Mouse (Mus musculus) spleen, adult 2 months (tissue): ENCODE results near the gene Slc22a20. TPM values are rescaled to one million over a fixed set of nuclear protein-coding genes. Genes with fewer than 3 reads are reported as not detected.

ENCODE experiments used
- DNase-seq, 2 experiments: peaks; one replicate each; pipeline versions ENCODE4 v3.0.0 to v3.0.0-alpha.2; 2012 to 2021; ENCODE audit warnings: low spot score in 2 of 2, low read depth in 1 of 2
- H3K27ac ChIP-seq: fragments of 200-500 bp; 2 replicates; pipeline ENCODE4 v1.5.1; 2012; ENCODE audit warnings: low read length, inconsistent platforms; ENCODE audit not compliant: insufficient read depth
- H3K27me3 ChIP-seq: fragments of 200-500 bp; 2 replicates; pipeline ENCODE4 v1.6.1; 2012; ENCODE audit warnings: mild to moderate bottlenecking, moderate library complexity, low read length, inconsistent platforms; ENCODE audit not compliant: control insufficient read depth, insufficient read depth
- H3K36me3 ChIP-seq: fragments of 200-500 bp; 2 replicates; pipeline ENCODE4 v1.6.1; 2012; ENCODE audit warnings: mild to moderate bottlenecking, low read length, inconsistent platforms; ENCODE audit not compliant: control insufficient read depth, insufficient read depth
- H3K4me1 ChIP-seq: fragments of 200-500 bp; 2 replicates; pipeline ENCODE4 v1.6.1; 2011; ENCODE audit warnings: inconsistent platforms; ENCODE audit not compliant: control insufficient read depth, insufficient read depth, insufficient read length
- H3K4me3 ChIP-seq: fragments of 200-500 bp; 2 replicates; pipeline ENCODE4 v1.5.1; 2011; ENCODE audit warnings: mild to moderate bottlenecking, inconsistent platforms; ENCODE audit not compliant: insufficient read depth, insufficient read length; ENCODE audit errors: extremely low read depth
- CTCF ChIP-seq: fragments of 200-500 bp; IDR thresholded peaks from 2 replicates; pipeline ENCODE4 v1.5.1; 2011; ENCODE audit warnings: mild to moderate bottlenecking, inconsistent platforms; ENCODE audit not compliant: insufficient read depth, insufficient read length, insufficient replicate concordance; ENCODE audit errors: extremely low read depth
- POLR2A ChIP-seq: fragments of 200-500 bp; IDR thresholded peaks from 2 replicates; pipeline ENCODE4 v1.6.1; 2011; ENCODE audit warnings: low read depth, low read length, inconsistent platforms
- WGBS: fragments of 180-500 bp; shearing (Covaris S2); methylation state at CpG from one replicate; pipeline ENCODE4 v1.1.7; 2018; 5-methylcytosine and 5-hydroxymethylcytosine counted together
- polyA plus RNA-seq: library from polyadenylated mRNA; depleted of rRNA; stranded (reverse); fragments of >200 nt; gene quantifications from 2 replicates; pipeline ENCODE4 v1.2.3, GENCODE M21; 2012

Gene Slc22a20
- polyA plus RNA-seq, 1 experiment = not detected

DNA sequence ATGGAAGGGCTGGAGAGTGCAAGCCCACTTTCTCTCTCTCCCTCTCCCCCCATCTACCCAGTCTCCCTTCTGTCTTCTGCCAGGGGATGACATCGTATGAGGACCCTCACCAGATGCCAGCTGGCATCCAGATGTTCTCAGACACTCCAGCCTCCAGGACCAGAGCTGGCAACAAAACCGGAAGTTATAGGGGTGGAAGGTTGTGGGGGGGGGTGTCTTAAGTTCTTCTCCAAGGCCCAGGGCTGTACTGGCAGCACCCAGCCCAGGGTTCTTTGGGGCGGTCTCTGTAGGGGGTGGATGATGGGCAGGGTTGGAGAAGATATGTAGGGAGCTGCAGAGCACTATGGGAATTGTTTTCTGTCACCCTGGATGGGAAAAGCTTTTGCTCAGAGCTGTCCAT lies 57.4 kb downstream of the Slc22a20 start:
- no peak for DNase-seq
- 71% methylated on average over 3 of the region's 3 CpGs for WGBS
- TF ChIP-seq POLR2A (no peak), CTCF (no peak)
- Histone ChIP-seq H3K36me3 (no peaks in the 10 kb centered on the region), H3K27ac (no peak overlapping the region), H3K27me3 (no peaks in the 10 kb centered on the region), H3K4me3 (no peak overlapping the region), H3K4me1 (peaks cover 3% of the 10 kb centered on the region; the same call in 1 of the 2 replicates)

DNA sequence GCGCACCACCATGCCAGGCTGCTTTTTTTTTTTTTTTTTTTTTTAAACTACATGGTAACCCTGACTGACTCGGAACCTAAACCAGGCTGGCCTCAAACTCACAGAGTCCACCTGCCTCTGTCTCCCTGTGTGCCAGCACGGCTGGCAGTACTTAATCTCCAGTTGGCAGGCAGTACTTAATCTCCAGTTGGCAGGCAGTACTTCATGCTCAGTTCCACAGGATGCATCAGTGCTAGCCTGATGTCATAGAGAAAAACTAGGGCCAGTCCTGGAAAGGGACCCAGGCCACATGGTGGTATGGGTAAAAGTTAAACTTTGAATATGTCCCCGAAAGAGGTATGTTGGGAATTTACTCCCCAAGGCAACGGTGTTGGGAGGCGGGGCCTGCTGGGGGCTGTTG lies 57.8 kb downstream of the Slc22a20 start:
- WGBS = 79% methylated on average over 6 of the region's 6 CpGs
- TF ChIP-seq CTCF = no peak
- TF ChIP-seq POLR2A = no peak
- Histone ChIP-seq H3K4me3 (no peak overlapping the region), H3K27ac (no peak overlapping the region), H3K36me3 (no peaks in the 10 kb centered on the region), H3K4me1 (peaks cover 3% of the 10 kb centered on the region; the same call in 1 of the 2 replicates), H3K27me3 (no peaks in the 10 kb centered on the region)
- DNase-seq = no peak

DNA sequence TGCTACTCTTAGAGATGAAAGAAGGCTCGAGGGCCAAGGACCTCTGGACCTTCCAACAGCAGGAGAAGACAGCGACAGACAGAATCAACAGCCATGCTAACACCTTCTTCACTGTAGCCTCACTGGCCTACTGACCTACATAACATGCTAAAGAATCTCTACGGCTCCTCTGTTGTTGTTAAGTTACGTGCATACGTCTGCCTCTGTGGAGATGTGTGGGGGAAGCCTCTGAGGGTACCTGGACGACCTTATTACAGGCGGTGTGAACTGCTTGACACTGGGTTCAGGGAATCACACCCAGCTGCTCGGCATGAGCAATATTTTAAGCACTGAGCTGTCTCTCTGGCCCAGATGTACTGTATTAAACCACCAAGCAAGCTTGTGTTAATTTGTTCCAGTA lies 58.4 kb downstream of the Slc22a20 start:
- Histone ChIP-seq H3K36me3 (no peaks in the 10 kb centered on the region), H3K27ac (no peak overlapping the region), H3K27me3 (no peaks in the 10 kb centered on the region), H3K4me1 (peaks cover 3% of the 10 kb centered on the region; the same call in 1 of the 2 replicates), H3K4me3 (no peak overlapping the region)
- no peak for TF ChIP-seq POLR2A
- TF ChIP-seq CTCF = no peak
- no peak for DNase-seq
- WGBS = 86% methylated on average over 8 of the region's 8 CpGs

DNA sequence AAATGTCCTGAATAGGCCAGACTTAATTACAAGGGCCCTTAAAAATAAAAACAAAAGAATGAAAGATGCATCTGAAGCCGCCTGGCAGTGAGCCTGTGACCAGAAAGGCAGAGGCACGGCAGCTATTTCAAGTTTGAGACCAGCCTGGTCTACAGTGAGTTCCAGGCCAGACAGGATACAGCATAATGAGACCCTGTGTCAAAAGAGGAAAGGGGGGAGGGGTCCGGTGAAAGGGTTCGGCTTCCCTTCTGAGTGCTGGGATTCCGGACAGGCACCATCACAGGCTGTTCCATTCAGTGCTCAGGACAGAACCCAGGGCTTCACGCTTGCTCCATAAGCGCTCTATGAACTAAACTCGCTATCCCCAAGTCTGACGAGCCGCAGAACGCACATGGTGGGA lies 58.9 kb downstream of the Slc22a20 start:
- no peak for DNase-seq
- no peaks in the 10 kb centered on the region for H3K27me3 ChIP-seq
- H3K4me1 ChIP-seq = peaks cover 3% of the 10 kb centered on the region; the same call in 1 of the 2 replicates
- no peak overlapping the region for H3K4me3 ChIP-seq
- H3K36me3 ChIP-seq = no peaks in the 10 kb centered on the region
- H3K27ac ChIP-seq = no peak overlapping the region
- TF ChIP-seq POLR2A (no peak), CTCF (no peak)
- WGBS = 81% methylated on average over 11 of the region's 11 CpGs

DNA sequence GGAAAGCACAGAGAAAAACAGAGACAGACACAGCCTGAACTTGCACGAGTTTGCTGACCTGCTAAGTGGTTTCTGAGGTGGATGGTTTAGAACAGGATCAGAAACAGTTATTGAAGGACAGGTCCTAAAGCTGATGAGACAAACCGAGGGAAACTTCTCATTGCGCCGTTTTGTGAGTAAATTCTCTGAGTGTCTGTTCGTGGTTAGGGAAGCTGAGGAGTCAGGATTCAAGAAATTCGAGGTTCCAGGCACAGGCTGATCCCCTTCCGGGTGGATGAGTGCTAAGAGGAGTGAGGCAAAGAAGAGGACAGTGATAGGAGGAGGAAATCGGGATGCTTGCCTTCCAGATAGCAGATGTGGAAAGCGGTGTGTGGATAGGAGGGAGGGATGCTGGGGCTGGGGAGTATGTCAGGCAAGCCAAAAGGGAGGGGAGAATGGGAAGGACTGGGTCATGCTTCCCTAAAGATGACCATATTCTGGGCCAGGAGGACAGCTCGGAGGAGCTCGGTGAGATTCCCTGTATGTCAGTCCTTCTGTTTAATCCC lies 60.6 kb downstream of the Slc22a20 start:
- no peaks in the 10 kb centered on the region for H3K36me3 ChIP-seq
- no peaks in the 10 kb centered on the region; the same call in 1 of the 2 replicates for H3K4me1 ChIP-seq
- H3K27me3 ChIP-seq = no peaks in the 10 kb centered on the region
- 35% methylated on average over 11 of the region's 11 CpGs for WGBS
- H3K27ac ChIP-seq = peak overlapping the region; percentile 11; the same call in 1 of the 2 replicates
- no peak for DNase-seq
- peak overlapping the region; percentile 39 for H3K4me3 ChIP-seq
- TF ChIP-seq POLR2A (no peak), CTCF (no peak)

DNA sequence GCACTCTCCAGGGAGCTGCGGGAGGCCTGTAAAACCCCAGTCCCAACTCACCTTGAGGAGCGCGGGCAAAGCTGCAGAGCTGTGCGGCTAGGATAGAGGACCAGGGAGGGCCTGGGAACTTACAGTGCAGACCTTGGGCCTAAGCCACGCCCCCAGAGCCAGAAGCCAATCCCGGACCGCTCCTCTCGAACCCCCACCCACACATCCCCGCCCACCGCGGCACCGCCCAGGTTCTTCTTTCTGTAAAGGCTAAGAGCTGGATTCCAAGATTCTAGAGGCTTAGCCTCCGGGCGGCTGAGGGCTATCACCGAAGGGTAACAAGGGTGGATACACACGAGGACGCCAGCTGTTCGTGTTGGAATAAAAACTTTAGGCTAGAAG lies 61.2 kb downstream of the Slc22a20 start, which contains the start of gene Cdc42ep2:
Gene Cdc42ep2 (minus strand): TSS at position 104 of the 381 bp plus-strand sequence.
- peak within 1 kb of the TSS; percentile 58 for H3K27ac ChIP-seq
- no peaks in the 10 kb centered on the region for H3K36me3 ChIP-seq
- no peaks in the 10 kb centered on the region for H3K27me3 ChIP-seq
- peak; percentile 80 to 93 for DNase-seq
- H3K4me1 ChIP-seq = no peaks in the 10 kb centered on the region; the same call in 1 of the 2 replicates
- no peak for TF ChIP-seq CTCF
- TF ChIP-seq POLR2A = peak; percentile 18
- under 1% methylated on average over 18 of the region's 18 CpGs for WGBS
- H3K4me3 ChIP-seq = peak within 1 kb of the TSS; percentile 64

DNA sequence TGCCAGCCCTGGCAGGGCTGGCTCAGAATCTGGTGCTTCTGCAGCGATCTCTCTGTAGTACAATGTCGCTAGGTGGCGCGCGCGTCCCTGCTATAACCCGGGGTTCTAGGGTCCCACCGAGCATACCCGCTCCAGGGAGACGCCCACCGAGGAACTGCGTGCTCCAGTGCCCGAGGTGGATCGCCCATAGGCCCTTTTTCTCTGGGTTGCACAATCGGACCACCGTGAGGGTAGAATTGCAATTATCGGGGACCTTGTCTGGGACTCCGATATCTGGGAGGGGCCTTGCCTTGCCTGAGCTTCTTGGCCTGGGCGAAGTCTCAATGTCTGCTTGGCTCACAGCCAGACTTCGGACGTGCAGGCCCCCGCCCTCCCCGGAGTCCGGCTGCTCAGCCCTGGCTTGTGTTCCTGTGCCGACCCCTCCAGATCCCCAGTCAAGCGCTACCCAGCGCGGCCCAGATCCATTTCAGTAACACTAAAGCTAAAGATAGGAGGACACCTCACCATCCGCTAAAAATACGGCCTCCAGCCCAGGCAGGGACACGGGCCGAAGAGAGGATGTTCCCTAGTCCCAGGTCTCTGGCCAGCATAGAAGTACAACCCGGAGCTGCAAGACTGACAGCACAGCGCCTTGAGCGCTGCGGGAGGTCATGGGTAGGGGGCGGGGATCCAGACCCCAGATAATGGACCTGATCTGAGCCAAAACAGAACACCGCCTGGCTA lies 61.8 kb downstream of the Slc22a20 start:
- Histone ChIP-seq H3K36me3 (no peaks in the 10 kb centered on the region), H3K27ac (peak overlapping the region; percentile 58), H3K27me3 (no peaks in the 10 kb centered on the region), H3K4me1 (no peaks in the 10 kb centered on the region; the same call in 1 of the 2 replicates), H3K4me3 (peak overlapping the region; percentile 64)
- peak; percentile 79 for TF ChIP-seq CTCF
- no peak for TF ChIP-seq POLR2A
- WGBS = under 1% methylated on average over 38 of the region's 38 CpGs
- peak; percentile 50 to 83 for DNase-seq
